Mouse (Mus musculus): ENCODE results near the gene Tmem120b.

Tmem120b gene

GRCm38 (mm10) chr5:123068115-123068514 is at the start of gene Tmem120b:
Tmem120b (plus strand) TSS chr5:123068415.
- DNase-seq (ENCODE audit: low spot score in 2 of 2): no peak

GRCm38 (mm10) chr5:123019336-123020016 is 48.7 kb upstream of the Tmem120b start:
- no peak for DNase-seq (ENCODE audit: low spot score in 2 of 2)

DNA sequence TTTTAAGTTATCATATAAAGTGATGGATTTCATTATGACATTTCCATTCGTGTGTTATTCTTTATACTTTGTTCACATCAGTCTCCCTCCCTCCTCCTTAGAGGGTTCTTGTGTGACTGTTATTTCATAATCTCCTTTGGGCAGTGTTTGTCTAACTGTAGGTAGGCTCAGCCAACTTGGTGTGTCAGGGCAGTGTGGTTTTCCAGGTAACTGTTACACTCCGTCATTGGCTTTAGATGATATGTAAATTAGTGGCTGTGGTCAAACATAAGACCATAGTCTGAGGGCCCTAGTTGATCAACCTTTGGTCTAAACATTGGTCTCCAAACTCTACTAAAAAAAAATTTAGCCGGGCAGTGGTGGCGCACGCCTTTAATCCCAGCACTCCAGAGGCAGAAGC is 47.8 kb upstream of the Tmem120b start:
- DNase-seq (ENCODE audit: low spot score in 2 of 2): no peak

- no peak for DNase-seq (ENCODE audit: low spot score in 2 of 2)
These were observed 46.8 kb upstream of the Tmem120b start for GRCm38 (mm10) chr5:123021438-123021837.

DNA sequence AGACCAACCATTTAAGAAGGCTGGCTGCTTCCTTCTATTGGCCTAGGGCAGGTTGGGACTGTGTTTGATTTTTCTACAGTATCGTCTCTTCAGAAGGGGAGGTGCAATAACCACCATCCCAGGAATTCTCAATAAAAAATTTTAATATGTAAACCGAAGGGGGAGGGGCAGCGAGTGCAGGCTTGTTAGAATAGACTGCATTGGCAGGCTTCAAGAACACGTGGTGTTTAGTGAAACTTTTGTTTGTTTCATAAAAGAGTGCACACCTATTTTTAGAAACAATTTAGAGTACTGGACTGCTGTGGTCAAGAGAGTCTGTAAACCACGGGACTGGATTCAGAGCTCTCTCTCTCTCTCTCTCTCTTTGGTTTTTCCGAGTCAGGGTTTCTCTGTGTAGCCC is 45.2 kb upstream of the Tmem120b start:
- DNase-seq (ENCODE audit: low spot score in 2 of 2): no peak

DNA sequence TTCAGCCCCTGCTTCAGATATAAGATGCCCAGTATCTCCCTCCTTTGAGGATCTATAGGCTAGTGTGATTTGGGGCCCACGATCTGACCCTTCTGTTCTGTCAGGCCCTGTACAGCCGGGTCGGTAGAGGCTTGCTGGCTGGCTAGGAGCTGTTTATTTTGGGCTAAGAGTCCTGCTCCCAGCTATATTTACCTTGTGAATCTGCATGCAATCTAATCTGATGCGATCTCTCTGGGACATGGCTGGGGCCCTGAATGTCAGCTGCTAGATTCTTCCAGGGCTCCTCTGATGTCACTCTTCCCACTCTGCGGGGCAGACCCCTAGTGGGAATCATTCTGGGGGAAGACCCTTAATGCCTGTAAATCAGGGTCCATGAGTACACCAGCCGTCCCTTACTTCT is 43.9 kb upstream of the Tmem120b start:
- no peak for DNase-seq (ENCODE audit: low spot score in 2 of 2)

- DNase-seq (ENCODE audit: low spot score in 2 of 2): peak; percentile 56 to 78
These were observed 43.1 kb upstream of the Tmem120b start for GRCm38 (mm10) chr5:123024965-123025573.

- DNase-seq (ENCODE audit: low spot score in 2 of 2): no peak
These were observed 41.8 kb upstream of the Tmem120b start for GRCm38 (mm10) chr5:123026414-123026813.

DNA sequence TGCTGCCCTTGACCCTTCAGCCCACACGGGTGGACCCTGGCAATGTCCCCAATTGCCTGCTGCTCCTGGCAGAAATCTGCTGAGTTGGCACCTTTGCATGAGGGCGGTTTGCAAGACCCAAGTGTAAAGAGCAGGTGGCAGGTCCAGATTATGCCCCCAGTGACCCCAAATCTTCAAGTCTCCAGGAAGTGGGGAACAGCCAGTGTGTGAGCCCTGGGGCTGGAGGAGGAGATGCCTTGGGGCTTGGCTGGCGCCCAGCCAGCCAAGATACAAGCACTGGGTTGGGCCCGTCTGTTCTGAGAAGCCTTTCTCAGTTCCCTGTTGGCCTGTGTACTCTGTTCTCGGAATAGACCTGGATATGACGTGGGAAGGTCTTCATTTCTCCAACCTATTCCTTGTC is 40.8 kb upstream of the Tmem120b start:
- DNase-seq (ENCODE audit: low spot score in 2 of 2): no peak

- no peak for DNase-seq (ENCODE audit: low spot score in 2 of 2)
These were observed 38.5 kb upstream of the Tmem120b start for GRCm38 (mm10) chr5:123029729-123030128.

GRCm38 (mm10) chr5:123031312-123031711 is 36.9 kb upstream of the Tmem120b start:
- no peak for DNase-seq (ENCODE audit: low spot score in 2 of 2)

DNA sequence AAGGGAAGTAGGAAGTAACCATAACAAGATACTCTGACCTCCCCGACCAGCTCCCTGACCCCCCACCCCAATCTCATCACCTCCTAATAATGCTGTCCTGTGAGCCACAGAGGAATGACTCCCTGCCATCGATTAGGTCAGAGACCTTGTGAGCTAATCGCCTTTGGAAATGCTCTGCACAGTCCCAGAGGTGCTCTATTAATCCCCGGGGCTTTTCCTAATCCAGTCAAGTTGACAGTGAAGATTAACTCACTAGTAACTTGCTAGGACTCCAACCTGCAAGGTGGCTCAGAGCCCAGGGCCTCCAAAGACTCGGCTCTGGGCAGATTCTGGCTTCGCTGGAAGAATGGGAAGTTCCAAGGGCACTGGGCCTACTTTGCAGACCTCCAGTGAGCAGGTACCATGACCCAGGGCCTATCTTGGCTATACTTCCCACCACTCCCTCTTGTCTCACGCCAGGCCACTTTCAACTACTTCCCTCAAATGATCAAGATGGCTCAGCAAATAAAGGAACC is 34.5 kb upstream of the Tmem120b start:
- DNase-seq (ENCODE audit: low spot score in 2 of 2): no peak

GRCm38 (mm10) chr5:123035089-123035488 is 33.1 kb upstream of the Tmem120b start:
- no peak for DNase-seq (ENCODE audit: low spot score in 2 of 2)

DNA sequence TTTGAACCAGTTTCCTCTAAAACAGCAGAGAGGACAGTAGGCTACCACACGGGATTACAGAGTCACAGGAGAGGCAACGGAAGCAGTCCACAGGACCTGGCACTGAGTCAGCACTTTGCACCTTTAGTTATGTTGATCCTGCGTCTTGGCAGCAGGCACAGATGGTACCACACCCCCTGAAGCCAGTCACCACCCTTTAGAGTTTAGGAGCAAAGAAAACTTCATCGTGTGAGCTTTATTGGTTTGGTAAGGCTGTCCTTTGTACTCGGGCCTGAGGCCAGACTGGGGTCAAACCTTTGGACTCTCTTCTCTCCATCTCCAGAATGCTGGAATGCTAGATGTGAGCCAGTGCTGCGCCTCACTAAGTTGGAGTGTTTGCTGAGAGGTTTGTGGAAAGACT is 32.7 kb upstream of the Tmem120b start:
- no peak for DNase-seq (ENCODE audit: low spot score in 2 of 2)

- DNase-seq (ENCODE audit: low spot score in 2 of 2): no peak
These were observed 30.1 kb upstream of the Tmem120b start for GRCm38 (mm10) chr5:123038115-123038514.

DNA sequence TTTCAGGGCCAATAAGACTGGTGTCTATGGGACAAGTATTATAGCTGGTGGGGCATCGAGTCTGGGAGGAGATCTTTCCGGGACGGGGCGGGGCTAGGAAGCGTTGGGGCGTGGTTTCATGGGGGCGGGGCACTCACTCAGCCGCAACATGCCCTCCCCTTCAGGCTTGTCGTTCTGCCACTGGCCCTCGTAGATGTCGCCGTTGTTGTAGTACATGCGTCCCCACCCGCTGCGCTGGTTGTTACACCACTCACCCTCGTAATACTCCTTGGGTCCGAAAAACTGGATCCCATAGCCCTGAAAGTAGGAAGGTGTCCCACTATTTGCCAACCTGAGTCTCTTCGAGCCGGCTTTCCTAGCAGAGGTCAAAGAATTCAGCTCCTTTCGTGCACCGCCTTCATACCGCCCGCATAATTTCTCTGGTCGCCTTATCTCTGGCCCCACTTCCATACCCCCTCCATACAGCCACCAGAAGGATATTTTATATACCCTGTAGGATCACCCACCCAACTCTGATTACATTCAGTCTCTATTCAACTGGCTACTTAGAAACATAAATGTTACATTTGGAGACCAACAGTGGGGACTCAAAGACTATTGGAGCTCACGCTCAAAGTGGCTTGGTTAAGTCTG is 29.0 kb upstream of the Tmem120b start:
- peak; percentile 94 to 97 for DNase-seq (ENCODE audit: low spot score in 2 of 2)

DNA sequence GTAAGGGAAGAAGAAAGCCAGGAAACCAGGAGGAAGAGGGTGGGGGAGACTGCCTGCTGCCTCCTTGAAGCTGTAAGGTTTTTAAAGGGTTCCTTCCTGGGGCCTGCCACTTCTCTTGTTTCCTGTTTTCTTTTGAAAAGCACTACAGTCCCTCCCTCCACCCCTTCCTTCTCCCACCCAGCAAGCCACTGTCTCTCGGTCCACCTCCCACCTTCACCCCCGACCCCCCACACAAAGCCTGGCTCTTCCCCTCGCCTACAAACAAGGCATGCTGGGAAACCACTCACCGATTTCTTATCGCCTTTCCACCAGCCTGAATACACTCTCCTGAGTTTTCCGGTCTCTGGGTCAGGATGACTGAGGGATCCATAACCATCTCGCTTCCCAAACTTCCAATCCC is 27.4 kb upstream of the Tmem120b start:
- DNase-seq (ENCODE audit: low spot score in 2 of 2): no peak

DNA sequence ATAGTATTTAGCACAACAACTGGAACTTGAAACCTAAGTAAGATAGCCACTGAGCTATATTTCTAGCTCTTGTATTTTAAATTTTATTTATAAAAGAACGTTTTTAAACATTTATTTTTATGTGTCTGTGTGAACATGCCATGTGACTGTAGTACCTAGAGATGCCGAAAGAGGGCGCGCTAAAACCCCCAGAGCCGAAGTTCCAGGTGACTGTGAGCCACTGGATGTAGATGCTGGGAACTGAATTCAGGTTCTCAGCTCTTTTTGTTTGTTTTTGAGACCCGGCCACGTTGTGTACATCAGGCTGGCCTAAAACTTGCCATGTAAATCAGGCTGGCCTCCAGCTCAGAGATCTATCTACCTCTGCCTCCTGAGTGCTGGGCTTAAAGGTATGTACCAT is 24.4 kb upstream of the Tmem120b start:
- DNase-seq (ENCODE audit: low spot score in 2 of 2): peak; percentile 56 to 84

GRCm38 (mm10) chr5:123045561-123046295 is 22.5 kb upstream of the Tmem120b start:
- DNase-seq (ENCODE audit: low spot score in 2 of 2): peak; percentile 61 to 80

DNA sequence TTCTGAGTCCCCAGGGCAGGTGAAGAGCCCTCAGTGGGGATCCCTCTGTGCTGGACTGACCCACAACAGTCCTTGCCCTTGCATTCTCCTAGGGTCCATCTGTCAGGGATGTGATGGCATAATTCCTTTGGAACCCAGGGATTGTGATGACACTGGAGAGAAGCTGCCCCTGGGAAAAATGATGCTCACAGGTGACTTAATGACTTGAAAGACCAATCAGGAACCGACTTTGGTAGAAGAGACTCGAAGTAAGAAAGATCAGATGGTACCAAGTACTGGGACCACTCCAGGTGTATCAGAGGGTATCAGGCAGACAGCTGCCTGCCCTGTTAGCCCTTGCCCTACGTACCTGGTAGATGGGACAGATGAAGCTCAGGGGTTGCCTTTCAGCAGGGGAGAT is 21.3 kb upstream of the Tmem120b start, which contains the start of gene Morn3:
Morn3 (minus strand) TSS at position 101 of the 400 bp plus-strand sequence.
- no peak for DNase-seq (ENCODE audit: low spot score in 2 of 2)

DNA sequence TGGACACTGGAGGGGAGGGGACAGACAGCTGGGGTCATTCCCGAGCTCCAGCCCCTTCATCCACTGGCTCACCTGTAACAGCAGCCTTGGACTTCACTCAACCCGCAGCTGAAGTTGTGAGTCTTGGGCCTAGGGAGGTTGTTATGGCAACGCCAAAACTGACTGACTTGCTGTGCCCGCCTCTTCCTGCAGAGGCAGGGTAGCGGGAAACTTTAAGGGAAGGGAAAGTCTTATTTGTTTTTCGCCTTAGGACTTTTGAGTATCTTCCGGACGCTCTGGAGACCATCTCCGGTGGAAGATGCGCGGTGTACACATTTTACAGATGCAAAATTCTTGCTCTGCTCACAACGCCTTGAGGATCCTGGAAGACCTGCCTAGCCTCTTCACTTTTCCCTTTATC is 18.9 kb upstream of the Tmem120b start:
- DNase-seq (ENCODE audit: low spot score in 2 of 2): no peak

DNA sequence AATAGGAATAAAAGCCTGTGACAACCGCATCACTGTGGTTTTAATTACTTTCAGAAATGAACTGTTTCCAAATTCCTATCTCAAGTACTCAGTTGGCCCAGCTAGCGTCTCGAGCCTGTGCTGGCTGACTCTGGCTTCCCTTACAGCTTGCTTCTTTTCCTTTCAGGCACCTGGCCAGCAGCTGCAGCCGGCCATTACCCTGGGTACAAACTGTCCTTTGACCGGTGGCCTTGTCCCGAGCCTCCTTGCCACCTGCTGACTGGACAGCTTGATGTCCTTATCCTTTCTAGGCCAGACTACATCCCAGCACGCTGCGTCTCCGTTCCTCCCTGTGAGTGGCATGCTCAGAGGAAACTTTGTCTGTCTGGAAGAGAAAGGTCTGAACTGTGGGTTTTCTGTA is 17.3 kb upstream of the Tmem120b start:
- DNase-seq (ENCODE audit: low spot score in 2 of 2): no peak

All from spleen, postnatal 4 days (tissue).